Mouse (Mus musculus) myocyte (in vitro differentiated cells): Measurements from ENCODE around the gene Scube3. TPM values are rescaled to one million over a fixed set of nuclear protein-coding genes. Genes with fewer than 3 reads are reported as not detected.

ENCODE experiments used
- H3K27me3 ChIP-seq: one replicate; pipeline ENCODE4 v1.6.1; 2011; ENCODE audit not compliant: control insufficient read depth, insufficient read depth, insufficient read length
- H3K36me3 ChIP-seq: one replicate; pipeline ENCODE4 v1.6.1; 2011; ENCODE audit not compliant: control insufficient read depth, insufficient read depth
- H3K4me2 ChIP-seq: one replicate; pipeline ENCODE4 v1.6.1; 2011; ENCODE audit warnings: low read depth, control low read depth
- H3K4me3 ChIP-seq: one replicate; pipeline ENCODE4 v1.5.1; 2011; ENCODE audit warnings: mild to moderate bottlenecking, control low read depth, moderate library complexity
- H3K79me2 ChIP-seq: one replicate; pipeline ENCODE4 v1.6.1; 2011; ENCODE audit not compliant: control insufficient read depth, insufficient read depth
- H3ac ChIP-seq: one replicate; pipeline ENCODE4 v1.6.1; 2011; ENCODE audit not compliant: control insufficient read depth, insufficient read length
- CEBPB ChIP-seq: IDR thresholded peaks from 2 replicates; pipeline ENCODE4 v1.6.1; 2011; ENCODE audit warnings: mild to moderate bottlenecking, moderate library complexity; ENCODE audit not compliant: poor library complexity, insufficient read depth, severe bottlenecking
- E2F4 ChIP-seq: IDR thresholded peaks from one replicate; pipeline ENCODE4 v1.6.1; 2011; ENCODE audit warnings: mild to moderate bottlenecking, control low read depth, moderate library complexity; ENCODE audit not compliant: insufficient read depth
- MAX ChIP-seq: IDR thresholded peaks from one replicate; pipeline ENCODE4 v1.6.1; 2011; ENCODE audit warnings: low read depth, mild to moderate bottlenecking, control low read depth
- MYOD1 ChIP-seq, 3 experiments: IDR thresholded peaks; one replicate each; pipeline ENCODE4 v1.6.1; 2011; ENCODE audit warnings: control low read depth in 2 of 3, low read depth in 2 of 3, mild to moderate bottlenecking in 2 of 3, moderate library complexity in 1 of 3; ENCODE audit not compliant: insufficient read length in 2 of 3, control insufficient read depth in 1 of 3
- MYOG ChIP-seq, 3 experiments: IDR thresholded peaks; one replicate each; pipeline ENCODE4 v1.6.1; 2011; ENCODE audit warnings: control low read depth in 2 of 3, low read depth in 2 of 3, mild to moderate bottlenecking in 2 of 3; ENCODE audit not compliant: insufficient read length in 2 of 3, control insufficient read depth in 1 of 3, insufficient read depth in 1 of 3
- POLR2A ChIP-seq: IDR thresholded peaks from one replicate; pipeline ENCODE4 v1.6.1; 2011; ENCODE audit warnings: low read depth, mild to moderate bottlenecking, control low read depth, moderate library complexity; ENCODE audit not compliant: insufficient read length
- POLR2AphosphoS2 ChIP-seq: IDR thresholded peaks from one replicate; pipeline ENCODE4 v1.6.1; 2011; ENCODE audit warnings: low read depth, control low read depth; ENCODE audit not compliant: insufficient read length
- REST ChIP-seq: IDR thresholded peaks from one replicate; pipeline ENCODE4 v1.6.1; 2011; ENCODE audit warnings: mild to moderate bottlenecking, control low read depth, moderate library complexity; ENCODE audit not compliant: insufficient read depth, insufficient read length
- SRF ChIP-seq: IDR thresholded peaks from one replicate; pipeline ENCODE4 v1.6.1; 2011; ENCODE audit warnings: low read depth; ENCODE audit not compliant: control insufficient read depth, insufficient read length
- TCF12 ChIP-seq: IDR thresholded peaks from one replicate; pipeline ENCODE4 v1.6.1; 2011; ENCODE audit warnings: mild to moderate bottlenecking, control low read depth; ENCODE audit not compliant: poor library complexity, insufficient read depth, severe bottlenecking
- TCF3 ChIP-seq: IDR thresholded peaks from one replicate; pipeline ENCODE4 v1.6.1; 2011; ENCODE audit warnings: low read depth, control low read depth; ENCODE audit not compliant: insufficient read length
- USF1 ChIP-seq: IDR thresholded peaks from one replicate; pipeline ENCODE4 v1.6.1; 2011; ENCODE audit warnings: low read depth, mild to moderate bottlenecking, control low read depth, moderate library complexity
- polyA plus RNA-seq: library from polyadenylated mRNA; unstranded; fragments of >200 nt; fragmentation: generic; extraction: Trizol; gene quantifications from one replicate; pipeline ENCODE4 v1.2.1, GENCODE M21; 2012; ENCODE audit warnings: missing spikeins

The Scube3 gene
- polyA plus RNA-seq, 1 experiment, result 0.02 TPM

DNA sequence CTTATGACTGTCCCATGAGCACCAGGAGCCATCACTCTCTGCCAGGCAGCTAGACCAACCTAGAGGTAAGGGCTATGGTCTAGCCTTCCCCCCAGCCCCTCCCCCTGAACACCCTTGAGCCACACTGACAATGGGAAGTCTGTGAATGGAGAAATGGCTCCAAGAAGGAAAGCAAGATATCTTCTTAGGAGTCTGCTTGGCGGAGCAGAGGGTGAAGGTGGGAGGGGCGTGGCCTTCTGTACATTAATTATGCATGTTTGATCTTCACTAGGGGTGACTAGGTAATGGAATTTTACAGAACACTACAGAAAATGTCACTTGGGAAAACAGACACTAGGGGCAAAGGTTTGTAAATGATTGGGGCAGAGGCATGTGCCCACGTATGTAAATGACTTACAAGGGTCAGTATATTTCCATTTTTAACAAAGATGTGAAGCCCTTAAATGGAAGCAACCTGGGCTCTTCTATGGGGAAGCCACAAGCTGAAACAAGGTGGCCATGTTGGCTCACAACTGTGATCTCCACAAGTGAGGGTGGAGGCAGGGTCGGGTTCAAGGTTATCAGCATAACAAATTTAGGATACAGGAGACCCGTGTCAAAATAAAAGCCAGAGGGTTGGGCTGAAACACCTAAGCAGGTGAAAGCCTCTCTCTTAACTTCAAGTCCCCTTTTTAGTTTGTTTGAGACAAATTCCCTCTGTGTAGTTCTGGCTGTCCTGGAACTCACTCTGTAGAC, 11.4 kb upstream of the Scube3 start:
- Histone ChIP-seq H3K27me3 (peaks cover 49% of the 10 kb centered on the region), H3K4me3 (no peak overlapping the region), H3ac (no peak overlapping the region), H3K36me3 (no peaks in the 10 kb centered on the region), H3K79me2 (no peaks in the 10 kb centered on the region), H3K4me2 (no peak overlapping the region)
- TF ChIP-seq MYOG (IDR thresholded peaks at IDR 0.05; ENCODE audit: control insufficient read depth in 1 of 3, insufficient read depth in 1 of 3, insufficient read length in 2 of 3, low read depth in 2 of 3), result no peak
- no peak for TF ChIP-seq TCF12
- TF ChIP-seq CEBPB, result no peak

DNA sequence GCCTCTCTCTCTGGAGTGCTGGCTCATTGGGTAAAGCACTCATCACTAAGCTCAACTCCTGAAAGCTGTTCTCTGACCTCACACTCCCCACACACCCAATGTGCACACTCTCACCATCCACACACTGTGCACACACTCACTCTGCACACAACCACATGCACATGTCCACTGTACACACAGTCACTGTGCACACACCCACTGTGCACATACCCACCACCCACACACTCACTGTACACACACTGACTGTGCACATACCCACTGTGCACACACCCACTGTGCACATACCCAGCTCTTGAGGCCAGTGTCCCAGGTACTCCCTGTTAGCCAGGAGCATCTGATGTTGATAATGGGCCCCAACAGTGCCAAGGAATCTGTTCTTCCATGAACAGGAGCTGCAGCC, 10.8 kb upstream of the Scube3 start:
- H3ac ChIP-seq, result no peak overlapping the region
- H3K36me3 ChIP-seq, result no peaks in the 10 kb centered on the region
- no peak overlapping the region for H3K4me3 ChIP-seq
- peaks cover 52% of the 10 kb centered on the region for H3K27me3 ChIP-seq
- no peak for TF ChIP-seq REST
- TF ChIP-seq MYOD1 (IDR thresholded peaks at IDR 0.05; ENCODE audit: control insufficient read depth in 1 of 3, insufficient read length in 2 of 3, low read depth in 2 of 3), result peak in 1 of 3 experiments; percentile 7
- no peak for TF ChIP-seq TCF12
- H3K79me2 ChIP-seq, result no peaks in the 10 kb centered on the region
- H3K4me2 ChIP-seq, result no peak overlapping the region

DNA sequence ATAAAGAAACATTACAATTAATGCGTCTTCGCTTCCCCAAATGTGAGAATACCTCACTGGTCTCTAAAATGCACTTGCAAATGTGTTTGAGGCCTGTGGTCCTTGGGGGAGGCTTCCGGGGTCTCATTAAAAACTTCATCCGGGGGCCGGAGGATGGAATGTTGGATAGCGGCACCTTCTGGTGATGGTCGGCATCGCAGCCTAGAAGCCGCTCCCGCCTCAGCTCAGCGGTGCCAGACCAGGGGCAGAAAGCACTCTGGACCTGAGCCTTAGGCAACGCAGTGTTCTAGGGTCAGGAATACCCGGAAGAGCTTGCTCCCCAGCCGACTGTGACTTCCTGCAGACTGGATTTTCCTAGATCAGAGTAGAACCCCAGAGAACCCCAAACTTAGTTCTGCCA, 8.7 kb upstream of the Scube3 start:
- TF ChIP-seq REST, result no peak
- no peak for TF ChIP-seq USF1
- TF ChIP-seq TCF3, result no peak
- no peak for TF ChIP-seq E2F4
- TF ChIP-seq MAX, result no peak
- no peak for TF ChIP-seq TCF12
- TF ChIP-seq MYOG (IDR thresholded peaks at IDR 0.05; ENCODE audit: control insufficient read depth in 1 of 3, insufficient read depth in 1 of 3, insufficient read length in 2 of 3, low read depth in 2 of 3), result no peak
- no peak for TF ChIP-seq SRF
- no peak for TF ChIP-seq POLR2A
- TF ChIP-seq CEBPB, result no peak
- TF ChIP-seq MYOD1 (IDR thresholded peaks at IDR 0.05; ENCODE audit: control insufficient read depth in 1 of 3, insufficient read length in 2 of 3, low read depth in 2 of 3), result no peak
- no peak for TF ChIP-seq POLR2AphosphoS2
- Histone ChIP-seq H3K36me3 (no peaks in the 10 kb centered on the region), H3K79me2 (no peaks in the 10 kb centered on the region), H3K4me3 (no peak overlapping the region), H3ac (no peak overlapping the region), H3K4me2 (no peak overlapping the region), H3K27me3 (peaks cover 69% of the 10 kb centered on the region)

DNA sequence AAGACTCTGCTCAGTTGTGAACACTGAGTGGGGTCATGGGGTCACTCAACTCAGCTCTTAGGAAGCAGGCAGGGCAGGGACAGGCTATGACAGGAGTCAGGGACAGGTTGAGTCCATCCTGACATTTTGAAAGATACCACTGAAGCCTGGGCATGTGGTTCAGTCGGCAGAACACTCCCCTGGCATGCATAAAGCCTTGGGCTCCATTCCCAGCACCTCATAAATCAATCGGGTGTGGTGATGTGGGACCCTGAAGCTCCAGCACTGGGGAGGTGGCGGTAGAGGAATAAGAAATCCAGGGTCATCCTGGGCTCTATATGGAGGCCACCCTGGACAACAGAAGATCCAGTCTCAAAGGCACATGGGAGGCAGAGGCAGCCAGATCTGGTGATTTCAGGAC, 6.4 kb upstream of the Scube3 start:
- H3K79me2 ChIP-seq, result no peaks in the 10 kb centered on the region
- no peak for TF ChIP-seq MYOD1 (IDR thresholded peaks at IDR 0.05; ENCODE audit: control insufficient read depth in 1 of 3, insufficient read length in 2 of 3, low read depth in 2 of 3)
- no peak for TF ChIP-seq TCF12
- TF ChIP-seq MYOG (IDR thresholded peaks at IDR 0.05; ENCODE audit: control insufficient read depth in 1 of 3, insufficient read depth in 1 of 3, insufficient read length in 2 of 3, low read depth in 2 of 3), result no peak
- TF ChIP-seq TCF3, result no peak
- no peak for TF ChIP-seq USF1
- no peak for TF ChIP-seq POLR2A
- TF ChIP-seq MAX, result no peak
- no peak for TF ChIP-seq REST
- no peak for TF ChIP-seq CEBPB
- TF ChIP-seq POLR2AphosphoS2, result no peak
- no peak for TF ChIP-seq SRF
- no peak for TF ChIP-seq E2F4
- H3ac ChIP-seq, result no peak overlapping the region
- H3K36me3 ChIP-seq, result no peaks in the 10 kb centered on the region
- H3K4me2 ChIP-seq, result no peak overlapping the region
- H3K4me3 ChIP-seq, result no peak overlapping the region
- H3K27me3 ChIP-seq, result peaks cover 79% of the 10 kb centered on the region

DNA sequence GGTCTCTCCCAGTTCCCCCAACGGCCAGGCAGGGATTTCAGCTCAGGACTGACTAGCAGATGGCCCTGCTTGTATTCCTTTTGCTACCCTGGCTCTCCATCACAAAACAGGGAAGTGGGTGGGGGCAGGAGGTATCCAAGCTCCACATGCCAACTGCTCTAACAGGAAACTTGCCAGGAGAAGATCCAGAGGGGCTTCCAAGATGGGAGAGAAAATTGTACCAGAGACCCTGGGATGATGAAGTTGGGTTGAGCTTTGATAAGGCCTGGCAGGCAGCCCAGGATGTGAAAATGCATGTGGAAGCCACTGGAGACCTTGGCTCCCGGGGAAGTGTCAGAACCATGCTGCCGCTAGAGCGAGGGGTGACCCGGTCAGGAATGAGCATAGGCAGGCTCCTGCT, 5.7 kb upstream of the Scube3 start:
- Histone ChIP-seq H3ac (no peak overlapping the region), H3K4me3 (no peak overlapping the region), H3K36me3 (no peaks in the 10 kb centered on the region), H3K27me3 (peaks cover 83% of the 10 kb centered on the region), H3K4me2 (no peak overlapping the region), H3K79me2 (no peaks in the 10 kb centered on the region)
- TF ChIP-seq SRF (no peak), MYOD1 (IDR thresholded peaks at IDR 0.05; ENCODE audit: control insufficient read depth in 1 of 3, insufficient read length in 2 of 3, low read depth in 2 of 3) (no peak), TCF3 (no peak), MAX (no peak), TCF12 (no peak), REST (no peak), POLR2AphosphoS2 (no peak), CEBPB (no peak), E2F4 (no peak)
